Mouse (Mus musculus) brain, embryonic 14.5 days (tissue): ENCODE results near the gene Shroom3.

ENCODE experiments used
- CTCF ChIP-seq: fragments of 200-500 bp; IDR thresholded peaks from 2 replicates; pipeline ENCODE4 v1.5.1; 2012; ENCODE audit warnings: inconsistent platforms, mild to moderate bottlenecking, moderate library complexity, borderline replicate concordance; ENCODE audit not compliant: insufficient read depth, insufficient read length; ENCODE audit errors: extremely low read depth
- POLR2A ChIP-seq: fragments of 200-500 bp; IDR thresholded peaks from 2 replicates; pipeline ENCODE4 v1.6.1; 2012; ENCODE audit warnings: mild to moderate bottlenecking, inconsistent platforms, borderline replicate concordance; ENCODE audit not compliant: poor library complexity, insufficient read depth, insufficient read length, severe bottlenecking; ENCODE audit errors: extremely low read depth

DNA sequence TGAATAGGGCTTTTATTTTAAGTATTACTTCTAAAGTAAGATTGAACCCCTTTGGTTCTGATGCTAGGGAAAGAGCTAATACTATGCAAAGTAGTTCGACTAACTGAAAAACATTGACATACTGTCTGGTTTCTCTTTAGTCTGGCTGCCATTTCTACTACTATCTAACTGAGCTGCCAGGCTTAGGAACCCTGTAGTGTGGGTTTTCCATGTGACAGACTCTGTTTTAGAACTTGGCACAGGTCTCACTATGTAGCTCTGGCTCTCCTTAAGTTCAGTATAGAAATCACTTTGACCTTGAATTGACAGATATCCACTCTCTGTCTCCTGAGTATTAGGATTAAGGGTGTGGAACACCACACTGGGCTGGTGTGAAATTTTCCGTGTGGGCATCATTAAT, 185.0 kb downstream of the Shroom3 start:
- TF ChIP-seq CTCF (no peak), POLR2A (no peak)
